Mouse (Mus musculus): ENCODE data around the gene Slamf6. TPM values are rescaled to one million over a fixed set of nuclear protein-coding genes. Genes with fewer than 3 reads are reported as not detected.

Gene Slamf6
- polyA plus RNA-seq, 1 experiment from 2014 or later = not detected

- no peak overlapping the region for H3K4me3 ChIP-seq (ENCODE audit: low read depth, low read length)
- no peak overlapping the region for H3K4me2 ChIP-seq
- DNase-seq (ENCODE audit: low spot score, missing footprints) (peak; percentile 54), ATAC-seq (ENCODE audit: low FRiP score) (no peak)
- WGBS = 85% methylated on average over 4 of the region's 4 CpGs
- H3K9me3 ChIP-seq (ENCODE audit: control insufficient read depth, low read length) = no peaks in the 10 kb centered on the region
- no peak overlapping the region for H3K9ac ChIP-seq (ENCODE audit: low read length)
- no peaks in the 10 kb centered on the region for H3K36me3 ChIP-seq (ENCODE audit: control insufficient read depth, insufficient read depth, low read length)
- H3K27me3 ChIP-seq (ENCODE audit: control insufficient read depth, insufficient read depth, low read length) = no peaks in the 10 kb centered on the region
- H3K27ac ChIP-seq (ENCODE audit: low read depth, low read length) = no peak overlapping the region
- no peaks in the 10 kb centered on the region; the same call in 1 of the 2 replicates for H3K4me1 ChIP-seq (ENCODE audit: control insufficient read depth, insufficient read depth, low read length)
These were observed 65.4 kb downstream of the Slamf6 start for GRCm38 (mm10) chr1:171982740-171983139.

GRCm38 (mm10) chr1:171983372-171984001, 66.2 kb downstream of the Slamf6 start:
- H3K4me1 ChIP-seq (ENCODE audit: control insufficient read depth, insufficient read depth, low read length) = no peaks in the 10 kb centered on the region; the same call in 1 of the 2 replicates
- 80% methylated on average over 3 of the region's 3 CpGs for WGBS
- no peak overlapping the region for H3K4me3 ChIP-seq (ENCODE audit: low read depth, low read length)
- peak; percentile 49 for DNase-seq (ENCODE audit: low spot score, missing footprints)
- H3K27ac ChIP-seq (ENCODE audit: low read depth, low read length) = no peak overlapping the region
- no peak for ATAC-seq (ENCODE audit: low FRiP score)
- no peak overlapping the region for H3K9ac ChIP-seq (ENCODE audit: low read length)
- no peaks in the 10 kb centered on the region for H3K27me3 ChIP-seq (ENCODE audit: control insufficient read depth, insufficient read depth, low read length)
- no peaks in the 10 kb centered on the region for H3K9me3 ChIP-seq (ENCODE audit: control insufficient read depth, low read length)
- no peak overlapping the region for H3K4me2 ChIP-seq
- no peaks in the 10 kb centered on the region for H3K36me3 ChIP-seq (ENCODE audit: control insufficient read depth, insufficient read depth, low read length)

GRCm38 (mm10) chr1:171984121-171984520, 66.8 kb downstream of the Slamf6 start:
- Histone ChIP-seq H3K27me3 (ENCODE audit: control insufficient read depth, insufficient read depth, low read length) (no peaks in the 10 kb centered on the region), H3K9ac (ENCODE audit: low read length) (no peak overlapping the region), H3K36me3 (ENCODE audit: control insufficient read depth, insufficient read depth, low read length) (no peaks in the 10 kb centered on the region), H3K9me3 (ENCODE audit: control insufficient read depth, low read length) (no peaks in the 10 kb centered on the region), H3K4me2 (no peak overlapping the region), H3K27ac (ENCODE audit: low read depth, low read length) (no peak overlapping the region), H3K4me1 (ENCODE audit: control insufficient read depth, insufficient read depth, low read length) (no peaks in the 10 kb centered on the region; the same call in 1 of the 2 replicates), H3K4me3 (ENCODE audit: low read depth, low read length) (no peak overlapping the region)
- WGBS = 100% methylated on average over 1 of the region's 1 CpGs
- ATAC-seq (ENCODE audit: low FRiP score) = no peak
- no peak for DNase-seq (ENCODE audit: low spot score, missing footprints)

- H3K27me3 ChIP-seq (ENCODE audit: control insufficient read depth, insufficient read depth, low read length) = no peaks in the 10 kb centered on the region
- H3K9me3 ChIP-seq (ENCODE audit: control insufficient read depth, low read length) = no peaks in the 10 kb centered on the region
- ATAC-seq (ENCODE audit: low FRiP score) (no peak), DNase-seq (ENCODE audit: low spot score, missing footprints) (peak; percentile 26)
- H3K36me3 ChIP-seq (ENCODE audit: control insufficient read depth, insufficient read depth, low read length) = no peaks in the 10 kb centered on the region
- H3K4me2 ChIP-seq = no peak overlapping the region
- H3K4me3 ChIP-seq (ENCODE audit: low read depth, low read length) = no peak overlapping the region
- H3K4me1 ChIP-seq (ENCODE audit: control insufficient read depth, insufficient read depth, low read length) = no peaks in the 10 kb centered on the region
- no peak overlapping the region for H3K9ac ChIP-seq (ENCODE audit: low read length)
- whole genome bisulfite sequencing = 96% methylated on average over 2 of the region's 2 CpGs
- no peak overlapping the region for H3K27ac ChIP-seq (ENCODE audit: low read depth, low read length)
These were observed 74.6 kb downstream of the Slamf6 start for GRCm38 (mm10) chr1:171991883-171992282.

DNA sequence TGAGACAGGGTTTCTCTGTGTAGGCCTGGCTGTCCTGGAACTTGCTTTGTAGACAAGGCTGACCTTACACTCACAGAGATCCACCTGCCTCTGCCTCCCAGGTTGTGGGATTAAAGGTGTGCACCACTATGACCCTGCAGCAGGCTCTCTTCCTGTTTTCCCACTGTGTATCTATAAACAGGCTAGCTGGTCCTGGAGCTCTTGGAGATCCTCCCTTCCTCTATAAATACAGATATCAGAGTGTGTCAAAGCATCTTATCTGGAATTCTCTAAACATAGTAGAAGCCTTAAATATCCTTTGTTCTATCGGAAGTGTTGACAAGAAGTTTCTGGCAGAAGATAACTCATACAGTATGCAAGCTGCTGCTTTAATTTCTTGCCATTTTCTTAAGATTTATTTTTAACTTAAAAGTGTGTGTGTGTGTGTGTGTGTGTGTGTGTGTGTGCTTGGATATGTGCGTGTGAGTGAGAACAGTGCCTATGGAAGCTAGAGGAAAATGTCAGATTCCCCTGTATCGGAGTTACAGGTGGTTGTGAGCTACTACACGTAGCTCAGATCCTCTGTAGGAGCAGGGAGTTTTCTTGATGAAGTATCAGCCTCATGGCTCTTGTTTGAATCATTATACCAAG, 75.7 kb downstream of the Slamf6 start:
- H3K9ac ChIP-seq (ENCODE audit: low read length) = no peak overlapping the region
- WGBS = 90% methylated on average over 4 of the region's 4 CpGs
- ATAC-seq (ENCODE audit: low FRiP score) (no peak), DNase-seq (ENCODE audit: low spot score, missing footprints) (peak; percentile 70)
- H3K4me2 ChIP-seq = no peak overlapping the region
- no peaks in the 10 kb centered on the region for H3K4me1 ChIP-seq (ENCODE audit: control insufficient read depth, insufficient read depth, low read length)
- H3K36me3 ChIP-seq (ENCODE audit: control insufficient read depth, insufficient read depth, low read length) = no peaks in the 10 kb centered on the region
- H3K4me3 ChIP-seq (ENCODE audit: low read depth, low read length) = no peak overlapping the region
- H3K27me3 ChIP-seq (ENCODE audit: control insufficient read depth, insufficient read depth, low read length) = no peaks in the 10 kb centered on the region
- H3K9me3 ChIP-seq (ENCODE audit: control insufficient read depth, low read length) = no peaks in the 10 kb centered on the region
- H3K27ac ChIP-seq (ENCODE audit: low read depth, low read length) = no peak overlapping the region

DNA sequence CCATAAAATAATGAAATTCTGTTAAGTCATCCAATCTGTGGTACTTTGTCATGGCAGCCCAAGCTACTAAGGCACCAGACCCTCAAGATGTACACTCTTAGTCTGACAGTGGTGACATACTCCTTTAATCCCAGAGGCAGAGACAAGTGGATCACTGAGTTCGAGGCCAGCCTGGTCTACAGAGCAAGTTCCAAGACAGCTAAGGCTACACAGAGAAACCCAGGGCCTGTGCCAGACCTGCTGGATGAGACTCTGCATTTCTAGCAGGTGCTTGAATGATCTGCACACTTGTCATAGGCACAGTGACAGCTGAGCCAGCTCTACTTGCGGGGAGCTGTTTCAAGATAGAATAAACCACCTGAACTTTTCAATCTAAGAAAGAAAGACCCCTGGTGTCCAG, 77.2 kb downstream of the Slamf6 start:
- Histone ChIP-seq H3K4me1 (ENCODE audit: control insufficient read depth, insufficient read depth, low read length) (no peaks in the 10 kb centered on the region), H3K9me3 (ENCODE audit: control insufficient read depth, low read length) (no peaks in the 10 kb centered on the region), H3K36me3 (ENCODE audit: control insufficient read depth, insufficient read depth, low read length) (no peaks in the 10 kb centered on the region), H3K4me3 (ENCODE audit: low read depth, low read length) (no peak overlapping the region), H3K27ac (ENCODE audit: low read depth, low read length) (no peak overlapping the region), H3K4me2 (no peak overlapping the region), H3K27me3 (ENCODE audit: control insufficient read depth, insufficient read depth, low read length) (no peaks in the 10 kb centered on the region), H3K9ac (ENCODE audit: low read length) (no peak overlapping the region)
- ATAC-seq (ENCODE audit: low FRiP score) (no peak), DNase-seq (ENCODE audit: low spot score, missing footprints) (peak; percentile 47)
- 82% methylated on average over 2 of the region's 2 CpGs for WGBS

- Histone ChIP-seq H3K27me3 (ENCODE audit: control insufficient read depth, insufficient read depth, low read length) (no peaks in the 10 kb centered on the region), H3K36me3 (ENCODE audit: control insufficient read depth, insufficient read depth, low read length) (no peaks in the 10 kb centered on the region), H3K27ac (ENCODE audit: low read depth, low read length) (no peak overlapping the region), H3K4me2 (no peak overlapping the region), H3K4me3 (ENCODE audit: low read depth, low read length) (no peak overlapping the region), H3K4me1 (ENCODE audit: control insufficient read depth, insufficient read depth, low read length) (no peaks in the 10 kb centered on the region), H3K9ac (ENCODE audit: low read length) (no peak overlapping the region), H3K9me3 (ENCODE audit: control insufficient read depth, low read length) (no peaks in the 10 kb centered on the region)
- peak; percentile 78 for DNase-seq (ENCODE audit: low spot score, missing footprints)
- no peak for ATAC-seq (ENCODE audit: low FRiP score)
- 87% methylated on average over 11 of the region's 11 CpGs for WGBS
These were observed 77.8 kb downstream of the Slamf6 start for GRCm38 (mm10) chr1:171994918-171995715.

DNA sequence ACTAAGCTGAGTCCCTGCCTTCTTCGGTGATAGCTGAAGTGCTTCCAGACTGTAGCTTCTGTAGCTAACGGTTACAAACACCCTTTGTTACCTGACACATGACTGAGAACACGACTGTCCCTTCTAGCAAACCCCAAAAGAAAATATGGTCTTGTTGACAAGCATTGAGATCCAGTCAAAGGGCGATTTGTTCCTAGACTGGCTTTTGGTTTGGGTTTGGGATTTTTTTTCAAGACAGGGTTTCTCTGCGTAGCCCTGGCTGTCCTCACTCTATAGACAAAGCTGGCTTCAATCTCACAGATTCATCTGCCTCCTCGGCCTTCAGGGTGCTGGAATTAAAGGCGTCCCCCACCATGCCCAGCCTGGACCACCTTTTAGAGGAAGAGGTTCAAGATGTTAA, 79.4 kb downstream of the Slamf6 start:
- Histone ChIP-seq H3K4me1 (ENCODE audit: control insufficient read depth, insufficient read depth, low read length) (no peaks in the 10 kb centered on the region), H3K36me3 (ENCODE audit: control insufficient read depth, insufficient read depth, low read length) (no peaks in the 10 kb centered on the region; the same call in 1 of the 2 replicates), H3K9me3 (ENCODE audit: control insufficient read depth, low read length) (no peaks in the 10 kb centered on the region), H3K9ac (ENCODE audit: low read length) (no peak overlapping the region), H3K27ac (ENCODE audit: low read depth, low read length) (no peak overlapping the region), H3K27me3 (ENCODE audit: control insufficient read depth, insufficient read depth, low read length) (no peaks in the 10 kb centered on the region), H3K4me3 (ENCODE audit: low read depth, low read length) (no peak overlapping the region), H3K4me2 (no peak overlapping the region)
- 82% methylated on average over 7 of the region's 7 CpGs for WGBS
- ATAC-seq (ENCODE audit: low FRiP score) = no peak
- peak; percentile 77 for DNase-seq (ENCODE audit: low spot score, missing footprints)
